Mouse (Mus musculus): ENCODE measurements at regions not wholly inside any gene's neighbourhood (a gene's known extent, or its start where the extent isn't known, plus 50 kb on each side); places are given as distances from the start of the nearest gene placed in this dataset.

DNA sequence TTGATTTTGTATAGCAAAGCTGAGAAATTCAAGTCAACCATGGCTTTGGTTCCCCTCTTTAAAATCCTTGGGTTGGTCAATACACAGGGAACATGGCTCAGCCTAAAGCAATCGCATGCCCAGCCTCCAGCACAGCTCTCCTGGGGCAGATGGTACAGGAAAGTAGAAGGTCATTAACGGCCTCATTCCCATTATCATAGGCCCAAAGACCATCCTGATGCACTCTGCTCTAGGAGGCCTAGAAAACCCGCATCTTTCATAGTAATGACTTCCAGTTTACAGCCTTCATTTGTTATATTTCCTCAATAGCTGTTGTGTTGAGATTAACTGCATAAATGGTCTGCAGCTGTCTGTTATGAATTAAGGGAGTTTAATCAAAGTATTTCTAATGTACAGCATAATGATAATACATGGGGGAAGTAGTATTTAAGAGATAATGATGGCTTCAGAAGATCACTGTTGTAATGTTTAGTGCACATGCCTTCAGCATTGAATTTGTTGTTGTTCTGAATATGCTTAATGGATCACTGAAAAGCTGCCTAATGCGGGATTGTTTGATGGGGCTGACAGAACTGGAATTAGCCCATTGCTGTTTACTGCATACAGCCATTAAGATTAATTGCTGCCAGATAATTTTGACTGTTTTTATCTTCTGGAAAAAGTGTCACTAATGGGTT, 329.8 kb upstream of the Pou3f3 start:
- Histone ChIP-seq H3K4me3 (ENCODE audit: insufficient read depth, poor library complexity, severe bottlenecking) (no peak overlapping the region), H3K79me3 (ENCODE audit: low read depth) (no peaks in the 10 kb centered on the region), H3K79me2 (ENCODE audit: control insufficient read depth, insufficient read depth) (no peaks in the 10 kb centered on the region), H3K27me3 (ENCODE audit: control insufficient read depth, insufficient read depth, insufficient read length) (no peaks in the 10 kb centered on the region), H3ac (ENCODE audit: control insufficient read depth, insufficient read length, low read depth) (no peak overlapping the region), H3K36me3 (ENCODE audit: control insufficient read depth, insufficient read depth) (no peaks in the 10 kb centered on the region)
- TF ChIP-seq MYOG (IDR thresholded peaks at IDR 0.05; ENCODE audit: control insufficient read depth, extremely low read depth, insufficient read length) (no peak), USF1 (IDR thresholded peaks at IDR 0.05; ENCODE audit: low read depth) (no peak), CTCF (IDR thresholded peaks at IDR 0.05; ENCODE audit: control insufficient read depth, insufficient read depth, insufficient read length) (no peak), FOSL1 (IDR thresholded peaks at IDR 0.05; ENCODE audit: insufficient read depth, low read length, poor library complexity, severe bottlenecking) (no peak), MYOD1 (IDR thresholded peaks at IDR 0.05; ENCODE audit: control insufficient read depth, insufficient read length, low read depth) (no peak), CEBPB (IDR thresholded peaks at IDR 0.05; ENCODE audit: low read depth) (no peak), MAX (IDR thresholded peaks at IDR 0.05) (no peak)

DNA sequence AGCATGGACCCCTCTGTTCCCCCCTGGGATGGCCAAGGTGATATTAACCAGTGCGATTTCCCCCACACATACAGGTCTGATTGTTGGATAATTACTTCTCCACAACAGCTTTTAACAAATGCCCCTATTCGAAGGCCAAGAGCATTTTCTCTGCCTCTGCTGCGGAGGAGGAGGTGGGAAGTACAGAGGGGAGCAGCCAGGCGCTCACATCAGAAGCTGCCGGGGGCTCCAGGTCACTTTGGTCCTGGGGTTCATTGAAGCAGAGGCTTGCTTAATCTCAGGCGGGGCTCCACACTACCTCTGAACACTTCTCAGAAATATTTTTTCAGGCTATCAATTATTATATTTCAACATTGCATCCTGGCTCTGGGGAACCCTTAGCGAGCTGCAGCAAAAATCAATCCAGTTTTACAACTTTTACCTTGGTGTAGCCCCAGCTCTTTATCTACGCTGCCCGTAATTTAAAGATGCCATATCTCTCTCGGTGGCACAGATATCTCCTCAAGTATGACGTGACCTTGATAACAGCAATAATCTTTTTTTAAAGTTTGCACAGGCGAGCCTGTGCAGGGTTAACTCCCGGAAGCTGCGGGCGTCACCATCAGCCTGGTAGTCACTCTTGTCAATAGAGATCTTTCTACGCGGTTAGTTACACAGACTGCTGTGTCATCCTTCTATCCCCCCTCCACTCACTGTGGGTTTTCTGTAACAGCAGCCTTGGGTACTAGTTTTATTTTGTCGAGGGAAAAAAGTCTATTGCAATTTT, 307.5 kb upstream of the Pou3f3 start:
- Histone ChIP-seq H3K4me3 (ENCODE audit: insufficient read depth, poor library complexity, severe bottlenecking) (no peak overlapping the region), H3K79me2 (ENCODE audit: control insufficient read depth, insufficient read depth) (no peaks in the 10 kb centered on the region), H3K27me3 (ENCODE audit: control insufficient read depth, insufficient read depth, insufficient read length) (no peaks in the 10 kb centered on the region), H3ac (ENCODE audit: control insufficient read depth, insufficient read length, low read depth) (no peak overlapping the region), H3K36me3 (ENCODE audit: control insufficient read depth, insufficient read depth) (no peaks in the 10 kb centered on the region), H3K79me3 (ENCODE audit: low read depth) (no peaks in the 10 kb centered on the region)
- no peak for TF ChIP-seq USF1 (IDR thresholded peaks at IDR 0.05; ENCODE audit: low read depth)
- TF ChIP-seq MAX (IDR thresholded peaks at IDR 0.05) = no peak
- TF ChIP-seq CEBPB (IDR thresholded peaks at IDR 0.05; ENCODE audit: low read depth) = no peak
- TF ChIP-seq CTCF (IDR thresholded peaks at IDR 0.05; ENCODE audit: control insufficient read depth, insufficient read depth, insufficient read length) = no peak
- TF ChIP-seq MYOG (IDR thresholded peaks at IDR 0.05; ENCODE audit: control insufficient read depth, extremely low read depth, insufficient read length) = no peak
- no peak for TF ChIP-seq MYOD1 (IDR thresholded peaks at IDR 0.05; ENCODE audit: control insufficient read depth, insufficient read length, low read depth)
- no peak for TF ChIP-seq FOSL1 (IDR thresholded peaks at IDR 0.05; ENCODE audit: insufficient read depth, low read length, poor library complexity, severe bottlenecking)

DNA sequence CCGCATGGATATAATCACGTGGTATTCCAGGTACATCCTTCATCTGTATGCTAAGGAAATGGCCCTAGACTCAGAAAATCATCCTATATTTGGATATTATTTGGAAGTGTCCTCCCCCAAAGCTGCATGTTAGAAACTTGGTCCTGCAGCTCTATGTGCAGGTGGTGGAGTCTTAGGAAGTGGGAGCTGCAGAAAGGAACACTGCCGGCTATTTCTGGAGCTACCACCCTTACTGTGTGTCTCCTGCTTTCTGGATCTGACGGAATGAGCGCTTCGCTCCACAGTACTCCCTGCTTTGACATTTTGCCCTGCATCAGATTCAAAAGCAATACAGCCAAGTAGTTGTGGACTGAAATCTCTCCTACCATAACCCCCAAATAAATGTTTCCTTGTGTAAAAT, 306.8 kb upstream of the Pou3f3 start:
- Histone ChIP-seq H3K4me3 (ENCODE audit: insufficient read depth, poor library complexity, severe bottlenecking) (no peak overlapping the region), H3ac (ENCODE audit: control insufficient read depth, insufficient read length, low read depth) (no peak overlapping the region), H3K27me3 (ENCODE audit: control insufficient read depth, insufficient read depth, insufficient read length) (no peaks in the 10 kb centered on the region), H3K79me2 (ENCODE audit: control insufficient read depth, insufficient read depth) (no peaks in the 10 kb centered on the region), H3K79me3 (ENCODE audit: low read depth) (no peaks in the 10 kb centered on the region), H3K36me3 (ENCODE audit: control insufficient read depth, insufficient read depth) (no peaks in the 10 kb centered on the region)
- TF ChIP-seq MAX (IDR thresholded peaks at IDR 0.05) (no peak), FOSL1 (IDR thresholded peaks at IDR 0.05; ENCODE audit: insufficient read depth, low read length, poor library complexity, severe bottlenecking) (no peak), CTCF (IDR thresholded peaks at IDR 0.05; ENCODE audit: control insufficient read depth, insufficient read depth, insufficient read length) (no peak), CEBPB (IDR thresholded peaks at IDR 0.05; ENCODE audit: low read depth) (no peak), USF1 (IDR thresholded peaks at IDR 0.05; ENCODE audit: low read depth) (no peak), MYOD1 (IDR thresholded peaks at IDR 0.05; ENCODE audit: control insufficient read depth, insufficient read length, low read depth) (no peak), MYOG (IDR thresholded peaks at IDR 0.05; ENCODE audit: control insufficient read depth, extremely low read depth, insufficient read length) (no peak)

DNA sequence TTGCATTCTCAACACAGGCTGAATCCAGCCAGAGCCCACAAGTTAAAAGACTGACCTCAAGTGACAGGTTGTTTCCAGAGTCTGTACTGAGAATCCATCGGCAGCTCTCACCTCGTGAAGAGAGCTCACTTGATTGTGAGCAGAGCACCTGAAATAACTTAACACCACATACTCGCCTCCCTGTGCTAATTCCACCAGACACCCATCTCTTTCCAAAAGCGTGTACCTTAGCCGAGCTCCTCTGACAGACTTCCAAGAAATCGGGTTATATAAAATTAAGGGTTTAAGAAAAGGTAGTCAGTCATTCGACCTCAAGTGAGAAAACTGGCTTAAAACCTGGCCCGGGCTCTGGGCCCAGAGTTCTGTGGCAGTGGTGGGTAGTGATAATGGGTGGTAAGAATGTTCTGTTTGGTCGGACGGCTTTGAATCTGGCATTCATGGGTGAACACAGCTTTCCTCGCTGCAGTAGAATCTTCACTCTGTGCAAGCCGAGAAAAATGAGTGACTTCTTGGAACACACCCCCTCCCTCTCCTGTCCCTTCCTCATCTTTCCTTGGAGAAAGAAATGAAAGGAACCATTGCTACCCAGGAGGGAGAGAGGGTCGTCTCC, 299.8 kb upstream of the Pou3f3 start:
- no peak for TF ChIP-seq MAX (IDR thresholded peaks at IDR 0.05)
- no peak for TF ChIP-seq FOSL1 (IDR thresholded peaks at IDR 0.05; ENCODE audit: insufficient read depth, low read length, poor library complexity, severe bottlenecking)
- TF ChIP-seq MYOG (IDR thresholded peaks at IDR 0.05; ENCODE audit: control insufficient read depth, extremely low read depth, insufficient read length) = no peak
- TF ChIP-seq CTCF (IDR thresholded peaks at IDR 0.05; ENCODE audit: control insufficient read depth, insufficient read depth, insufficient read length) = no peak
- TF ChIP-seq CEBPB (IDR thresholded peaks at IDR 0.05; ENCODE audit: low read depth) = no peak
- TF ChIP-seq USF1 (IDR thresholded peaks at IDR 0.05; ENCODE audit: low read depth) = no peak
- no peak for TF ChIP-seq MYOD1 (IDR thresholded peaks at IDR 0.05; ENCODE audit: control insufficient read depth, insufficient read length, low read depth)

DNA sequence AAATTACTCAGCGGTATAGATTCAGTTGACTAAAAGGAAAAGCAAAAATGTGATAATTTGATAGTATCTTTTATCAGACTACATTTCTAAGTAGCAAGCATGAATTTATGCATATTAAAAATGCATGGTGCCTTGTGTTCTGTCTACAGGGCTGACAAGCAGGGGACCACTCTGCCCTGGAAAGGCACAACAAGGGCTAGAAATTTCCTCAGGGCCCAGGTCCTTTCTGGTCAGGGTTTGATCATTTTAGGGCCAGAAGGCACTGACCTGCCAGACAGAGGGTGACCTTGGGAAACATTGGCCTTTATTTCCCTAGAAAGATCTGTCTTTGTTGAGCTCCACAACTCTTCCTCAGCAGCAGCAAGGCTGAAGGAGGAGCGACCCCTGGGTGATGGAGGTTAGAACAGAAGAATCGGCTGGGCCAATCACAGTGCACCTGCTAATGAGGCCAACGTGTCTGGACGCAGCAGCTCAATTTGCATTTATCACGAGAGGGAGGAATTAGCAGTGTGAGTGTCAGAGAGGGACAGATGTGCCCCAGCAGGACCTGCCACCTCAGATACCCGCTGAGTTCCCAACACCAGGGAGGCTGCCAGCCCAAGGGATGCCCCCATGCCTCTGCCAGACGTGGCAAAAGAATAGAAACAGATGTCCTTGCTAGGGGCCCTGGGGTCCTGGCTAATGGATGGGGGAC, 297.0 kb upstream of the Pou3f3 start:
- Histone ChIP-seq H3K36me3 (ENCODE audit: control insufficient read depth, insufficient read depth) (no peaks in the 10 kb centered on the region), H3K27me3 (ENCODE audit: control insufficient read depth, insufficient read depth, insufficient read length) (no peaks in the 10 kb centered on the region), H3K4me3 (ENCODE audit: insufficient read depth, poor library complexity, severe bottlenecking) (no peak overlapping the region), H3ac (ENCODE audit: control insufficient read depth, insufficient read length, low read depth) (no peak overlapping the region), H3K79me2 (ENCODE audit: control insufficient read depth, insufficient read depth) (no peaks in the 10 kb centered on the region), H3K79me3 (ENCODE audit: low read depth) (no peaks in the 10 kb centered on the region)
- TF ChIP-seq FOSL1 (IDR thresholded peaks at IDR 0.05; ENCODE audit: insufficient read depth, low read length, poor library complexity, severe bottlenecking) = no peak
- no peak for TF ChIP-seq CTCF (IDR thresholded peaks at IDR 0.05; ENCODE audit: control insufficient read depth, insufficient read depth, insufficient read length)

More for the DNA sequence above, 299.8 kb upstream of the Pou3f3 start:
- Histone ChIP-seq H3K36me3 (ENCODE audit: control insufficient read depth, insufficient read depth) (no peaks in the 10 kb centered on the region), H3K27me3 (ENCODE audit: control insufficient read depth, insufficient read depth, insufficient read length) (no peaks in the 10 kb centered on the region), H3K4me3 (ENCODE audit: insufficient read depth, poor library complexity, severe bottlenecking) (no peak overlapping the region), H3K79me2 (ENCODE audit: control insufficient read depth, insufficient read depth) (no peaks in the 10 kb centered on the region), H3ac (ENCODE audit: control insufficient read depth, insufficient read length, low read depth) (no peak overlapping the region), H3K79me3 (ENCODE audit: low read depth) (no peaks in the 10 kb centered on the region)

All from C2C12 (cell line).